Mouse (Mus musculus): Measurements from ENCODE around the gene Cyb561d1.

- TF ChIP-seq POLR2A (IDR thresholded peaks at IDR 0.05; ENCODE audit: borderline replicate concordance, extremely low read depth, low read depth, low read length): no peak
- no peak for TF ChIP-seq CTCF (IDR thresholded peaks at IDR 0.05; ENCODE audit: insufficient read depth, low read length)
Observed at GRCm38 (mm10) chr3:108211845-108212244, 10.8 kb upstream of the Cyb561d1 start.

Measured in lung, adult 2 months (tissue).